Mouse (Mus musculus): ENCODE results near the gene Vps37b. TPM values are rescaled to one million over a fixed set of nuclear protein-coding genes. Genes with fewer than 3 reads are reported as not detected.

The Vps37b gene
- total RNA-seq, 2 experiments from 2014 or later = 93.1 to 188 TPM

DNA sequence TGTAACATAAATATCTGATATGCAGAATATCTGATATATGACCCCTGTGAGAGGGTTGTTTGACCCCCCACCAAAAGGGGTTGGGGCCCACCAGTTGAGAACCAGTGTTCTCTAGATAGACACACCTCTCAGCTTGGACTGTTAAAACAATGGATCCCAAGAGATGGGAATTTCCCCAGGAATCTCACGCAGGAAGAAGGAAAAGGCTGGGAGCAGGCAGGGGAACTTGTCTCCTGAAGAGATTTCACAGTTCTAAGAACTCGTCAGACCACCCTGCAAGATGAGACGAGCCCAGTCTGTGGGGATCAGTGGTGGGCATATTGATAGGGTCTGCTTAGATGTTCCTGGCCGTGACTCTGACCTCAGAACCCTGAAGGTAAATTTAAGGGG lies 52.1 kb downstream of the Vps37b start:
- DNase-seq = no peak

DNA sequence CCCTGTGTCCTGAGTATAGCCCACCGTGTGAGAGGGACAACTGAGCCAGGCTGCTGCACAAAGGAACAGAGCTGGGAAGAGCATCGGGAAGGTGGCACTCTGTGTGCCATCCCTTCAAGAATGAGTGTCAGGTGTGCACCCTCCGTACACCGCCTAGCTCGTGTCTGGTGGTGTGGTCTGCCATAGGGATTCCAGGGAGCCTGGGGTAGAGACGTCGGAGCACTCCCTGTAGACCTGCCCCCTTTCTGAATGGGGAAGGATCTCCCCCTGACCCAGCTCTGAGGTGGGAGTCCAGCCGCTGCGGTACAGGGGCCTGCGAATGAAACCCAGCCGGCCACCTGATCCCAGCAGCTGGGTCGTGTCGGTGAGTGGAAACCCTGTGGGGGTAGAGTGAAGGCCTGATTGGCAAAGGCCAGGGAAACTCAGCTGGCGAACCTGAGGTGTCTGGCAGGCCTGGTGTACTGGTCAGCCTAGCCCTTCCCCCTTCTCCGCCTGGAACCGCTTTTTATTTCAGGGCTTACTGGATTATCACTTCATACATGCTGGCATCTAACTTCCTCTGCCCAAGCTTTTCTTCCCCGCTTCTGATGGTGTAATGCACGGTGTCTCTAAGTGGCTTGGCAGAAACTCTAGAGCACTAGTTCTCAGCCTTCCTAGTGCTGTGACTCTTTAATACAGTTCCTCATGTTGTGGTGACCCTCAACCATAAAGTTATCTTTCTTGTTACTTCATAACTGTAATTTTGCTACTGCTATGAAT lies 52.7 kb downstream of the Vps37b start:
- DNase-seq = no peak

DNA sequence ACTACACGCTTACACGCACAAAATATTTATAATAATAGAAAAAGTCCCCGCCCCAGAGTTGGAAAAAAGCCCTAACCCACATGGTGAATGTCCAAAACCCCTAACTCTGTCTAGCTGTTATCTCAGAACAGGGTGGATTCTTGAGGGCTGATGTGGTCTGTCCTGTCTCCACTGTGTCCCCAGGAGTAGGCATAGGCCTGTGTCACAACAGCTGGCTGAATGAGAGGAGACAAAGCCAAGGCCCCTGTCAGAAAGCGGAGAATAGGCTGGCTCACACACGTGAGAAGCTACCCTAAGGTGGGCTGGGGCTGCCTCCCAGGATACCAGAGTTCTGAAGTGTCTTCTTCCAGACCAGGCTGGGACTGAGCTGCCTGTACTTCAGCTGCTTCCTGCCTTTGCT lies 53.9 kb downstream of the Vps37b start:
- no peak for DNase-seq

DNA sequence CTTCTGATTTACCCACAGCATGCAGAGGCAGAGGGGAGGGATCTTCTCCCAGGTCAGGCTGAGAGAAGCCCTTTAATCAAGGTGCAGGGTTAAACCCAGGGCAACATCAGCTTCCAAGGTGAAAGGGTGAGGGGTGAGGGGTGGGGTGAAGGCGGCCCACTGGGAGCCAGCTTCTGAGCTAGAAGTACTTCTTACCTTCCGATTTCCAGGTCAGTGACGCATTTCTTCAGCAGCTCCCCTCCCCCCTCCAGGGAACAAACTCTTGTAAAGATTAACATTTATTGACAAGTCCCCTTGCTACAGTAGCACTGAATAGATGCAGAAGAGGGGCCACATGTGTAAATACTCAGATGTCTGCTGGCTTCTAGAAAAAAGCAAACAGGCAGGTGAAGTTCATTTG lies 54.8 kb downstream of the Vps37b start:
- no peak for DNase-seq

DNA sequence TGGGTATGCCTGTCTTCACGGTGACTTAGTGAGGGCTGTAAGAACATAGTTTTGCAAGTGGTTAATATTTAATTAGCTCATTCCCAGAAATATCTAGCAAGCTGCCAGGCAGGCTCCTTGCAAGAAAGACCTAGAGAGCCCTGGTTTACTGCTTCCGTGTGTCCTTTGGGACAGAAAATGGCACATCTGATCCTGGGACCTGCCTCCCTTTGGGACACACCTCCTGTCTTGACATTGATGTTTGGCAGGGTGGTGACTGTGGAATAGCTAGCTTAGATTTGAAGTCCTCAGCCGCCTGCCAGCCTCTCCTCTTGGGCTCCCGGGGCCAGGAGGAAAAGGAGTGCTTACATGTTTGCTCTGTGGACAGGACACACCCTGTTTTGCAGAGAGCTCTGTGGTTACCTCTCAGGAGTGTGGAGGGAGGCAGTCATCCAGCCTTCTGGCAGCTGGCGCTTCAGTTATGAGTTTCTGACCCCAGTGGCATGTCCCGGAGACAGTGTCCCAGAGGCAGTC lies 56.3 kb downstream of the Vps37b start:
- no peak for DNase-seq

DNA sequence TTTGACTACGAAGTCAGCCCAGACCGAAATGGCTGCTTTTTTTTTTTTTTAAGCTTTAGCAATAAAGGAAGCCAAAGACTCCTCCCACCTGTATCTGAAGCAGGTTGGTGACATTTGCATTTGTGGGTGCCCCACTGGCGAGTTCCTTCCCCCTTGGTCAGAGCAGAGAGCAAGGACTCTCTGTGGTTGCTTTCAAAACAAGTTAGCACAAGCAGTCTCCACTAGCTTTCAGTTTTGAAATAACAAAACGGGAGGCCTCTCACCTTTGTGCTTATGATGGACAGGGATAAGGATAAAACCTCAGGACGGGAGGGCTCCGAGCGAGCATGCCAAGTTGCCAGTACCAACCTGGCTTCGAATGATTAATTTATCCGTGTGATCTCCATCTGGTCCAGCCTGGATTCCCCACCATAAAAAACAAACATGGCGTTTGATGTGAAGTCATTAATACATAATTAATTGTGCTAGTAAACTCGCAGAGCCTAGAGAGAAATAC lies 57.4 kb downstream of the Vps37b start:
- no peak for DNase-seq

DNA sequence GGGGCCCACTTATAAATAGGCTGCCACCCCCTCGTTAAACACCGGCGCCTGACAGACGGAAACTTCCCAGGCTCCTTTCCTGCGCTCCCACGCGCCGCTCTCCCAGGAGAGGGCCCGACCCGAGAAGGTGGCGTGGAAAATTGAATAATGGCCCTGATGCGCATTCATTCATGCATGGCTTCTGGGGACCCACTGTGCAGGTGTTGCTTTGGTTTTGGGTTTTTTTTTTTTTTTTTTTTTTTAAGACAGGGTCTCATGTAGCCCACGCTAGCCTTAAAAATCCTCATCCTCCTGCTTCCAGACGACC lies 57.9 kb downstream of the Vps37b start:
- peak; percentile 39 to 43 for DNase-seq

DNA sequence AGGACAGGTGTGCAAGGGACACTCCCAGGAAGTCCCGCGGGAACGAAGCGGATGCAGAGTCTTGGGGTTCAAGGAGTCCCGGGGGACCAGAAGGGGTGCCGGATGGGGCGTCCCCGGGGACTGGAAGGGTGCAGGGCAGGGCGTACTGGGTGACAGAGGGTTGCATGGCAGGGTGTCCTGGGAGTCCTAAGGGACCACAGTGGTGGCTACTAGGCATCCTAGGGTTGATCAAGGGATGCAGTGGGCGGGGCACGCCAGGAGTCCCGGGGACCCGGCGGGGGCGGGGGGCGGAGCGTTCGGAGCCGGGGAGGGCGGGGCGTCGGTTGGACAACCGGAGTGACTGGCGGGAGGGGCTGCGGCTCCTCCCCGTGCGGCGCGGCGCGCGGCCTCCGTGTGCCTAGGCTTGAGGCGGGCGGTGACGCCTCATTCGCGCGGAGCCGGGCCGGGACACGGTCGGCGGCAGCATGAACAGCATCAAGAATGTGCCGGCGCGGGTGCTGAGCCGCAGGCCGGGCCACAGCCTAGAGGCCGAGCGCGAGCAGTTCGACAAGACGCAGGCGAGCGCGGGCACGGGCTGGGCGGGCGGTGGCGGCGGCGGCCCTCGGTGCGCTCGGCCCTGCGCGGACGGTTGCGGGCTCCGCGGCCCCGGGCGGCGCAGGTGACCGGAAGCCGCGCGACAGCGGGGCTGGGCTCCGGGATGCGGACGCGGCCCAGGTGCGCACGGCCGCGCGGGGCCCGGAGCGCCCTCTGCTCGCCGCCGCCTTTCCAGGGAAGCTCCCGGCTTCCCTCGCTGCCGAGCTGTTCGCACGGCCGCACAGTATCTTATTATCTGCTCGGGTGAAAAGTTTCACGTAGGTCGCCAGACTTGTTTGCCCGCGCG lies 58.5 kb downstream of the Vps37b start, which contains the start of gene Hip1r:
Gene Hip1r, plus strand, starts transcription at position 330 of the 880 bp plus-strand sequence.
- peak; percentile 88 to 93 for DNase-seq

DNA sequence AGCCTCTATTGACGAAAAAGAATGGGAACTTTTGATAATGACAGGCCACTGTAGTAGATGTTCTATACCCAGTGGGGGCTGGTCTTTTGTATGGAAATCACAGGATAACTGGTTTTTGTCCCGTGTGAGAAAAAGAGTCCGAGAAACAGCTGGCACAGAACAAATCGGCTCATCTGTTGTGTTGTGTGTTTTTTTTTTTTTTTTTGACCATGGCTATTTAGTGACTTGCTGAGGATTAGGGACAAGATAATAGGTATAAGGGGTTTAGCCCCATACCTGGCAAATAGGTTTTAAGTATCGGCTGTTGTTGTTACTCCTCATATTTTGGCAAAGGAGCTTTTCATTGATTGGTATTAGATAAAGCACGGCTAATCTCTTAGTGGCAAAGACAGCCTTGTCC lies 59.6 kb downstream of the Vps37b start:
- no peak for DNase-seq

DNA sequence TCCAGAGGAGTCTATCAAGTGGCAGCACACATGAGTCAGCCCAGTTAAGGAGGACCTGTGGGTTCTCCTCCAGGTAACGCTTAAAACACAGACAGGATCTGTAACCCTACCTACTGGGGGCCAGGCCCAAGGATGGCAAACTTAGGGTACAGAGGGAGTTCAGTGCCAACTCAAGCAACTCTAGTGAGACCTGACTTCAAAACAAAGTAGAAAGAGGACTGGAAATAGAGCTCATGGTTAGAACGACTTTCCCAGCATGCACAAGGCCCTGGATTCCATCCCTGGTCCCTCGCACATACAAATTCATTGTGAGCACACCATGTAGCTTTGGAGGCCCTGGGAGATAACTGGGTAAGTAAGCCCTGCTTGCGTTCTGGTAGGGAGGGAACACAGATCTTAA lies 61.5 kb downstream of the Vps37b start:
- DNase-seq = no peak

DNA sequence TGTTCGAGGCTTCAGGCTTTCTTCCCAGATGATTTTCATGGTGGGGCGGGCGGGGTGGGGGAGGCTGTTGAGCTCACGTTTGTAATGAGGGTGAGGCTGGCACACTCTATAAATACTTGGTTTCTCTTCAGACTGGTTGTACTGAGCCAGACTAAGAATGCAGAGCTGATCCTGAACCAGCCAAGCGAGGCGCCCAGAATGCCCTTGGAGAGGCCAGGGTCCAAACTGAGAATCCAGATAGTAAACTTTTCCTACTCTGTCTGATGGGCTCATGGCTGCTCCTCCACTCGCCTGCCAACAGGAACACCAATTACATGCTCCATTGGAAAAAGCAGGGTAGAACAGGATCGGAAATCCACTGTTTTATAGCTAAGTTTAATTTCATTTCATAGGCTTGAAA lies 62.9 kb downstream of the Vps37b start:
- DNase-seq = no peak

DNA sequence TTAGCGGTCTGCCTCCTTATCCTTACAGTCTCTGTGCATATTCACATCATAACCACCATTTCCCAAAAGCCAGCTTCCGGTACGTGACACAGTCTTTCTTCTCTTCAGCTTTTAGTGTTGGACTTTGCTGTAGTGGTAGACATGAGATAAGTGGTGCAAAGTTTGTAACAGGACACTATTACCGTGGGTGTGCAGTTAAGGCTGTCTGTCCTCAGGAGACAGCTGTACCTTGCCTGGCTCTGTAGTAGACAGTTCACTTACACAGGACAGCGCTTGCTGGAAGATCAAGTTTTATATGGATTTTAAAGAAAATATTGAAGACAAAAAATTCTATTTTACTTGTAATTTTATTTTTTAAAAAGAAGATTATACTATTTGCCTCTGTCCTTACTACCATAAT lies 63.6 kb downstream of the Vps37b start:
- DNase-seq = no peak

DNA sequence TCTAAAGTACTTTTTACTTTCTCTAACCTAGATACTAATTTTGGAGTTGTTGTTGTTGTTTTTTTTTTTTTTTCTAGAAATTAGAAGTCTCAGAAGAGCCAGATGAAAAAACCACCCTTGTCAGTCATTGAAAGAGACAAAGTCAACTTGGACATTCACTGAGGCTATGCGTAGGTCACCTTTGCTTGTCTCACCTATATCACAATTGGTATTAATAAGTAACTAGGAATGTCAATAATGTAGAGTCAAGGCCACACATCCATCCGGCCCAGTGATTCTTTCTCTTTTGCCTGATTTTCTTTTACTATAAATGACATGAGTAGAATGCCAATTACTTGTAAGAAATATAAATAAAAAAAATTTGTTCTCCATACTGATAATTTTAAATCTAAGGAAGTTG lies 65.3 kb downstream of the Vps37b start:
- DNase-seq = no peak

DNA sequence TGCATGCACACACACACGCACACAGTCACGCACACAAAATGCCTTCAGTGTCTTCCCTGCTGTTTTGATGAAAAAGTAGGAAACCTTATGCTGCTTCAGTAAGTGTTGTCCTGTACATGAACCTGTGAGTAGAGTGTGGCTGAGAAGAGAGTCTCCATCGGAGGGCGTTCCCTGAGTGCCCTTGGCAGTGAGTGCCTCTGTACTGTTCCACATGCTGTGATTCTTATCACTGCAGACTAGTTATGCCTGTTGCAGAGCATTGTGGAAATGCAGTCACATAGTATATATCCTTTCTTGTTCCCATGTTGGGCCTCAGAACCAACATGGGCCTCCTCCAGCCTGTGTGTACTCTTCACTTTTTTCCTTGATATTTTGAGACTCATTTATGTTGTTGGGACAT lies 67.9 kb downstream of the Vps37b start:
- DNase-seq = no peak

DNA sequence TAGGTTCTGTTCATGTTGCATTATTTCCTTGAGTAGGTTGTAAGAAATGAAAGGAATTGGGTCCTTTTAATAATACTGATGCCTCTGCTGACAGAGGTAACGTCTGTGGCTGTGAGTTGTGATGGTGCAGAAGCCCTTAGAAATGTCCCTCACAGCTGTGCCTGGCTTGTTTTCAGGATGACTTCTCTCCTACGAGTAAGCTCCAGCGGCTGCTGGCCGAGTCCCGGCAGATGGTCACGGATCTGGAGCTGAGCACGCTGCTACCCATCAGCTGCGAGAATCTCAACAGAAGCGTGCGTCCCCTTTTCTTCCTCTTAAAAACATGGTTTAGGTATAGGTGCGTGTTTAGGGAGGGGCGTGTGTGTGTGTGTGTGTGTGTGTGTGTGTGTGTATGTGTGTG lies 71.0 kb downstream of the Vps37b start:
- no peak for DNase-seq

DNA sequence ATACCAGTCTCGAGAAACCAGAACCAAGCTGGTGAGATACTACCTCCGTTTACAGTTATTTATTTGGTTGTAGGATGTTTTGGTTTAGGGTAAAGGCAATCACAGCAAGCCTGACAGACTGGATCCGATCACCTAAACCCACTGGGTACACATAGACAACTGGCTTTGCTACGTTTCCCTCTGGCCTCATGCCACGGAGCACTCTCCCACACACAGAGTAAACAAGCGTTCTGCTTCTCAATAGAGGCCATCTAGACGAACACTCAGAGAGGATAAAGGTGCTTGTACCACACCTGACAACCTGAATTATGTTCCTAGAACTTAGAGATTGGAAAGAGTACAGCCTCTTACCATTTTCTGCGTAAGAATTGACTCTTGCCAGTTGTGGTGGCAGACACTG lies 71.9 kb downstream of the Vps37b start:
- no peak for DNase-seq

DNA sequence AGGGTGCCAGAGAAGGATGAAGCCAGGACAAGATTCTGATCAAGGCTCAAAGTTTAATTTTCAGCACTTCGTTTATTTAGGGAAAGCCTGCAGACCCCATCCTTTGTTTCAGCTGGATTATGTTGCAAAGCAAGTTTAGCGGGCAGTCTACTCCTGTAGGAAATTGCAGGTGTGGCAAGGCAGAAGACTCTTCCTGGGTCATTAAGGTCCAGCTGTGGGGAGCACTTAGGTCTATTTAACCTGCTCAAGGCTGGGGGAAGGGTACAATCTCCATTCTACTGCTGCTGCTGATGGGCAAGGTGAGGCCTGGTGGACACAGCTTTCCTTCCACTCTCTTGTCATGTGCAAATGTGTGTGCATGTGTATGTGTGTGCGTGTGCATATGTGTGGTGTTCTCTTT lies 73.1 kb downstream of the Vps37b start:
- no peak for DNase-seq

DNA sequence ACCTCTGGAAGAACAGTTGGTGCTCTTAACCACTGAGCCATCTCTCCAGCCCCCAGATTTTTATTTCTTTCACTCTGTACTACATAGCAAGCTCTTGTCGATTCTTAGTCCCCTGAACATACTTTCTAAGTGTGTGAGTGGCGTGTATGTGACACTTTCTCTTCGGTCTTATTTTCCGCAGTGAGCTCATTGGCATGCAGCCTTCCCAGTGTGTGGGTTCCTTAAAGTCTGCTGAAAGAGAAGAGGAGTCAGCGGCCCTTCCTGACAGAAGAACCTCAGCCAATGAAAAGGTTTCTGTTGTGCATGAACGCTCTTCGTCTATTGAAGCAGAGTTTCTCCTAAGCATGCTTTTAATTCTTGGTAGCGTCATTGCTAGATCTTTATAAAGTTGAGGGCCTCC lies 74.9 kb downstream of the Vps37b start:
- DNase-seq = no peak

Small RNA genes within 50 kb of the gene (microRNA-seq; reads per million reads assigned to microRNA genes)
- not detected for gene Mir7032

Other genes starting within 250 kb of the Vps37b start
- 1 to 10 TPM; 3.5 to 9.6 TPM for gene Hcar2, start 166.8 kb downstream of the Vps37b start, total RNA-seq (2021)
- gene Hcar1, start 152.2 kb downstream of the Vps37b start, total RNA-seq (2021) = 10 to 100 TPM in 1 of 2 experiments, 1 to 10 TPM in 1; 8.8 to 18.3 TPM
- gene Denr, start 125.1 kb downstream of the Vps37b start, total RNA-seq (2021) = 10 to 100 TPM; 66.5 to 73.3 TPM
- gene Gm43518, start 104.9 kb downstream of the Vps37b start, total RNA-seq (2021) = 1 to 10 TPM in 1 of 2 experiments, not detected in 1; 1.1 TPM
- 1 to 10 TPM; 2.9 to 3.3 TPM for gene Ccdc62, start 101.6 kb downstream of the Vps37b start, total RNA-seq (2021)
- 10 to 100 TPM; 15.1 to 18.4 TPM for gene Hip1r, start 58.6 kb downstream of the Vps37b start, total RNA-seq (2021)
- 10 to 100 TPM; 10.8 to 11.4 TPM for gene Abcb9, start 63.5 kb upstream of the Vps37b start, total RNA-seq (2021)
- 10 to 100 TPM; 34.2 to 41.1 TPM for gene Ogfod2, start 80.0 kb upstream of the Vps37b start, total RNA-seq (2021)
- 10 to 100 TPM; 50.0 to 69.2 TPM for gene Arl6ip4, start 83.8 kb upstream of the Vps37b start, total RNA-seq (2021)
- gene Pitpnm2, start 217.5 kb upstream of the Vps37b start, total RNA-seq (2021) = 10 to 100 TPM; 50.0 to 57.2 TPM

All from adrenal gland, postnatal 36 days (tissue).